Mouse (Mus musculus): ENCODE measurements around the gene Gm20388.
A peak's percentile ranks its signal among the peaks of the same experiment; 100 is the strongest.

Gene Gm20388

GRCm38 (mm10) chr8:120813028-120813427 lies 902.4 kb downstream of the Gm20388 start:
- DNase-seq = no peak

DNA sequence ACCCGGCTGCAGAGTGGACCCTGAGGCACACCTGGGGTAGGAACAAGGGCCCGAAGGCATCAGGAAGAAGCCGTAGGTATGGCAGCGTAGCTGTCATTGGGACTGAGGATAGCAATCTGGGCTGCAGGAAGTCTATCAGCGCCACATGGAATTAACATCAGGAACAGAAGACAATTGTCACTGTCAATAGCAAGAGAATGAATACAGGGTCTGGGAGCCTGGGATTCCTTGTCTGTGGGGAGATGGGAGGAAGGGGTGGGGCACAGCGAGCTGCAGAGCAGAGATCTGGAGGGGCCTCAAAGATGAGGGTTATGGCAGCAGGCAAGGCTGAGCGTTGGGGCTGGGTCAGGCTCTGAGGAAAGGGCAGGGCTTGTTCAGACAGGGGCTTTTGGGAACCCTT lies 903.2 kb downstream of the Gm20388 start:
- DNase-seq = no peak

- DNase-seq = no peak
These were observed 905.7 kb downstream of the Gm20388 start for GRCm38 (mm10) chr8:120816371-120816770.

GRCm38 (mm10) chr8:120819906-120820305 lies 909.3 kb downstream of the Gm20388 start:
- DNase-seq = no peak

- peak; percentile 43 to 75 for DNase-seq
These were observed 910.9 kb downstream of the Gm20388 start for GRCm38 (mm10) chr8:120821399-120822170.

- DNase-seq = no peak
These were observed 912.7 kb downstream of the Gm20388 start for GRCm38 (mm10) chr8:120823331-120823730.

- no peak for DNase-seq
These were observed 913.2 kb downstream of the Gm20388 start for GRCm38 (mm10) chr8:120823887-120824286.

DNA sequence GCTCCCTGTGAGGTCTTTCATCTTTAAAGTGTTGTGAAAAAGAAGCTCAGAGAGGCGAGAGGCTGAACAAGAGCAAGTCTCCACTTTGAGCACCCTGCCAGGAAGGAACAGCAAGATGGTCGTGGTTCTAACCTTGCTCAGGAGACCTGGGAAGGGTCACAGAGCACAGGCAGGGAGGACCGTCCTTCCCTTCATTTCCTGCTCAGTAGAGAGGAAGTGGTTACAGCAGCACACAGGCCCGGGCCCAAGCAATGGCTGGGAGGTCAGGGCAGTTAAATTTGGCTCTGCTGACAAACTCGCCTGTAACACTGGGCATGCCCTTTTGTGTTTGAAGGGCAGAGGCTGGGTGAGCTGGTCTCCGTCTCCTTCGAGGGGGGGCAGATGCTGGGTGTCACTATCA lies 914.0 kb downstream of the Gm20388 start:
- DNase-seq = no peak

- peak; percentile 40 to 56 for DNase-seq
These were observed 917.6 kb downstream of the Gm20388 start for GRCm38 (mm10) chr8:120828279-120828678.

GRCm38 (mm10) chr8:120830661-120831060 lies 920.0 kb downstream of the Gm20388 start:
- no peak for DNase-seq

- peak in 1 of 2 experiments; percentile 19 for DNase-seq
These were observed 921.4 kb downstream of the Gm20388 start for GRCm38 (mm10) chr8:120832022-120832421.

DNA sequence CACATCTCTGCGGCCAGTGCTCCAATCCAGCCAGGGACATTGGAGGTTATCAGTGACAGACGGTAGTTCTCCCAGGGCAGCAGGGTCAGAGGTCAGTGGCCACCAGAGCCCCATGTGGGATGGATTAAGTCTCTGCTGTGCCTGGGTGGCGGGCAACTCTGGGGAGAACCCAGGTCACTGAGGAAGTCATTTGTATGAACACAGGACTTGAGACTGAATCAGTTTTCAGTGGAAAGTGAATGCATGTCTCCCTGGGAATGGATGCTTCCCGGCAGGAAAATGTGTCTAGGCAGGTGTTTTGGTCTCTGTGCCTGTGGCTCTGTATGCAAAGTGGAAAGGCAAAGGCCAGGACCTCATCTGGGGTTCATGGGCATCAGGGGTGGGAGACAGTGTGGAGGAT lies 922.6 kb downstream of the Gm20388 start:
- DNase-seq = no peak

DNA sequence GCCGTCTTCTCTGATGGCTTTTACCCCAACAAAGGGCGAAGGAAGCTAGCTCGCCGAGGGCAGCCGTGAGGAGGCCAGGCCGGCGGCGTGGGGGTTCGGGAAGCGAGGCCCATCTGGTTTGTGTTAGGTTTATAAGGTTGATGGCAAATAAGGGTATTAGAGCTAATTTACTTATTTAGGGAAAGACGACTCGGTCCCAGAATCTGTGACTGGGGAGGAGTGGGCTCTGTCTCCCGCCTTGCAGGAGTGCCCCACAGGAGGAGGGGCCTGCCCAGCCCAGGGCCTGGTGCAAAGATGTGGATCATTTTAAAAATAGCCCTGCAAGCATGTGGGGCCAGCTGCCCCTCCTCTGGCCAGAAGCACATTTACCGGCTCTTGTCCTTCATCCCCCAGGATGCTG lies 928.4 kb downstream of the Gm20388 start:
- no peak for DNase-seq

GRCm38 (mm10) chr8:120843084-120843483 lies 932.4 kb downstream of the Gm20388 start:
- DNase-seq = no peak

- DNase-seq = no peak
These were observed 935.4 kb downstream of the Gm20388 start for GRCm38 (mm10) chr8:120846018-120846417.

DNA sequence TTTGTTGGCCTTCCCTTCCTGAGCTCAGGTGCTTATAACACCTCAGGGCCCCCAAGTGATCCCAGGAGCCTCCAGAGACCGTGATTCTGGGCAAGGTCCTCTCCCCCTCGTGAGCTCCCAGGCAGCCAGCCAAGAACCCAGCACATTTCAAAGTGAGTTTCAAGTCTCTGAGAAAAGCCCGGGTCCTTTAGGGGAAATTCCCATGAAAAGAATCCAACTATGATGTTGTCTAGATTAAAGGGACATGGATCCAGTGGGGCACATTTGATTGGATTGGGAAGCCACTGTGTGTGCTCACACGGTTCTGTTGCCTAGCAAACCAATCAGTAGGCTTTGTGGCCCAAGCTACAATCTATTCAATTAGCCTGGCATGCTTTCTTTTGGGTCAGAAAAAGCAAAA lies 936.6 kb downstream of the Gm20388 start:
- peak in 1 of 2 experiments; percentile 12 for DNase-seq

DNA sequence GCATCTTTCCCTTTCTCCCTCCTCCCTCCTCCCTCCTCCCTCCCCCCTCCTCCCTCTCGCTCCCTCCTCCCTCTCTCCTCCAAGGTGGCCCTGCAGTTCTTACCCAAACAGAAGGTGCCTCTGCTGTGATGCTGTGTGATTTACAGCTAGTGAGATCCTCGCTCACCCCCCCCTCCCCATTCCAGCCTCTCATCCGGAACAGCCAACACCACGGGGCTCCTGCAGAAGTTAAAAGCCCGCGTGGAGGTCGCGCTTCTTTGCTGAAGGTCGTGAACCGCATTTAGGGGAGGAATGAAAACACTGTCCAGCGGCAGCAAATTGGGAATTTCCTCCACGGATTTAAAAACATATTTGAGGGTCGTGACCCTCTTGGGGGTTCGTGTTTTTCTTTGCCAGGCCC lies 937.1 kb downstream of the Gm20388 start:
- no peak for DNase-seq

DNA sequence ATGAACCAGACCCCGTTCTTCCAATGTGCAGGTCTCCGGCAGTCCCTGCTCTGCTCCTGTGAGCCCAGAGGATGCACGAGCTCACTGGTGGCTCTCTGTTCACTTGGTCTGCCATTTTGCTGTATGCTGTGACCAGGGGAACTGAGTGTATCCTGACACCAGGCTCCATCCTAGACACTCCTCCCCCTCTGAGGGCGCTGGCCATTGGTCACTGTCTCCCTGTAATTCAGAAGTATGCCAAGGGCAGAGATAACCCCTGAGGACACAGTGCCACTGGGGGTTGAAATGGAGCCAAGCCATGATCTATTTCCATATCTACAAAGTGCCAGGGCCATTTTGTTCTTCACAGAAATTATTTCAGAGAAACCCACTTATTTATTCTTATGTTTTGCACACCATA lies 937.8 kb downstream of the Gm20388 start:
- no peak for DNase-seq

DNA sequence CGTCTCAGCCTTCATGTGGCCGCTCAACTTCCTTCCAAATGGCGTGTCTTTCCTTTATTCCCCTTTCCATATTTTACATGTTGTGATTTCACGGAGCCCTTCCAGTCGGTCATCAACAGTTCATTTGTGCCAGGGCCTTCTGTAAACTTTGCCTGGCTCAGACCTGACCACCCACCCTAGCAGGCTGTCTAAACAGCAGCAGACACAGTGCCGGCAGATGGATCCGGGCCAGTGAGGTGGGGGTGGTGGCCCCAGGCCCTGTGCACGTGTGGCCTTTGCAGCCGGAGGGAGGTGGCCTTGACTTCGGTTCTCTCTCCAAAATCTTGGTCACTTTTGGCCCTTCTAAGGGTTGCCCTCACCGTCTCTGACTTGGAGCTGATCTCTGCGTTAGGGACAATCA lies 940.8 kb downstream of the Gm20388 start:
- DNase-seq = no peak

DNA sequence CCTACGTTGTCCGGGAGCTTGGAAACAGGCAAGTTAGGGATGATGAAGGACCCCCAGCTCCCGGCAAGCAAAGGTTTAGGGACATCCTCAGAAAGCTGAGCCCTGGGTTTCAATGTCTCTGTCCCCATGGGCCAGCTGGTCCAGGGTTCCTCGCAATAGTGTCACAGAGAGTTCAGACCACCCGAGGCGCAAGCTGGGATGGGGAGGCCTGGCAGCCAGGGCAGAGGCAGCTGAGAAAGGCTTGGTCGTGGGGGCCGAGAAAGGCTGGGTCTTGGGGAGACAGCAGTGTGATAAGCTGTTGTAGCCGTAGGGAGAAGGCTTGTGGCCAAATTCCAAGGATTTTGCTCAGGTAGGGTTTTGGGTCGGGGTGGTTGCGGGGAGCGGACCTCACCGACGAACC lies 949.2 kb downstream of the Gm20388 start:
- no peak for DNase-seq

DNA sequence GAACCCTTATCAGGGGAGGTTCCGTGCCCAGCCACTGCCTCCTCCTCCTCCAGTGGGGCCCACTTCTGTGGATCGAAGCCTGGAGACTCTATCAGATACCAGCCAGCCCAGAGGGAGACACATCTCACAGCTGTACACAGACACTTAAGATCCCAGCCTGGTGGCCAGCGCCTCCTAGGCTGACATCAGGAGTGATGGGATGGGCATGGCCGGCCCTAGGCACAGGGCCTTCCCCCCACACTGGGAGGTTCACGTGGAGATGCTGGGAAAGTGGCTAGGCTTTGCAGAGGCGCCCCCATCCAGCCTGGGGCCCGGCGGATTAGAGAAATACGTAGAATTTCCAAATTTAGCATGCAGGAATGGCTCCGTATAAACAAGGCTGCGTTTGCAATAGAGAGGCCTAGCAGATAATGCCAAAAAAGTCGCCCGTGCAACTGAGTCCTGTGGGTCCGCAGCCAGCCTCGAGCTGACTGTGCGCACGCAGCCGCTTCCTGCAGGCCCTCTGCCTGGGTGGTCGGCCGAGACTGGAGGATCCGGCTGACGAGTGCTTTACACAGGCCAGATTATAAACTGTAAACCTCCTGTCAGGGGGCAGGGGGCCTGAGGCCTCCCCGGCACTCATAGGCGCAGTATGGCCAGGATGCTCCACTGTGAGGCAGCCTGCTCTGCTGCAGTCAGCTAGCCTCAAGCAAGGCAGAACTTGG lies 949.9 kb downstream of the Gm20388 start:
- DNase-seq = no peak

DNA sequence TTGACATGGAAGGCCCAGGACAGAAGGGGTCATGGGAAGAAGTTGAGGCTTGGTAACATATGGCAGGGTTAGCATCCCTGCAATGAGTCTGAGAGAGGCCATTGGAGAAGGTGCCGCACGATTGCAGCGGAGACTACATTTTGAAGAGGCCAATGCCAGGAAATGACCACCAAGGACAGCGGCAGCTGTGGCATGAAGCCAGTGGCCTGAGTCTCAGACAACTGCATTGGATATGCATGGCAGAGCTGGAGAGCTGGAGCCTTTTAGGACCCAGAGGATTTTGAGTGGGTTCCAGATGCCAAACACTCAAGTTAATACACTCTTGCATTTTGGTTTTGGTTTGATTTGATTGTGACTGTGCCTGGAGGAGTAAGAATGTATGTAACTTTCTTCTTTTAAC lies 953.0 kb downstream of the Gm20388 start:
- no peak for DNase-seq

- DNase-seq = no peak
These were observed 956.7 kb downstream of the Gm20388 start for GRCm38 (mm10) chr8:120867386-120867785.

GRCm38 (mm10) chr8:120872661-120873060 lies 962.0 kb downstream of the Gm20388 start:
- DNase-seq = no peak
